Mouse (Mus musculus): ENCODE results near the gene Fbxw11. TPM values are rescaled to one million over a fixed set of nuclear protein-coding genes. Genes with fewer than 3 reads are reported as not detected.

Fbxw11 gene
- polyA plus RNA-seq, 1 experiment from 2014 or later = 51.0 TPM

GRCm38 (mm10) chr11:32619866-32620456 is 22.6 kb upstream of the Fbxw11 start:
- ATAC-seq (replicated peaks; ENCODE audit: insufficient number of reproducible peaks, low FRiP score, low TSS enrichment) = no peak
- peaks cover 30% of the 10 kb centered on the region for H3K4me1 ChIP-seq (ENCODE audit: control insufficient read depth, insufficient read depth, low read length)
- H3K27me3 ChIP-seq (ENCODE audit: control insufficient read depth, insufficient read depth, low read length) = no peaks in the 10 kb centered on the region
- peak overlapping the region; percentile 91 for H3K27ac ChIP-seq (ENCODE audit: low read depth, low read length)
- no peak overlapping the region for H3K4me3 ChIP-seq (ENCODE audit: low read depth, low read length)
- 81% methylated on average over 6 of the region's 6 CpGs for WGBS (ENCODE audit: insufficient replicate concordance)
- no peak overlapping the region for H3K4me2 ChIP-seq
- no peaks in the 10 kb centered on the region for H3K36me3 ChIP-seq (ENCODE audit: control insufficient read depth, insufficient read depth, low read length)
- no peak overlapping the region for H3K9ac ChIP-seq (ENCODE audit: low read depth, low read length)
- H3K9me3 ChIP-seq (replicated peaks; ENCODE audit: control insufficient read depth, low read length) = no peaks in the 10 kb centered on the region

GRCm38 (mm10) chr11:32621831-32622478 is 20.6 kb upstream of the Fbxw11 start:
- H3K9me3 ChIP-seq (replicated peaks; ENCODE audit: control insufficient read depth, low read length) = no peaks in the 10 kb centered on the region
- no peak overlapping the region for H3K4me3 ChIP-seq (ENCODE audit: low read depth, low read length)
- 69% methylated on average over 12 of the region's 12 CpGs for WGBS (ENCODE audit: insufficient replicate concordance)
- peaks cover 25% of the 10 kb centered on the region for H3K4me1 ChIP-seq (ENCODE audit: control insufficient read depth, insufficient read depth, low read length)
- ATAC-seq (replicated peaks; ENCODE audit: insufficient number of reproducible peaks, low FRiP score, low TSS enrichment) = no peak
- no peak overlapping the region for H3K9ac ChIP-seq (ENCODE audit: low read depth, low read length)
- H3K36me3 ChIP-seq (ENCODE audit: control insufficient read depth, insufficient read depth, low read length) = no peaks in the 10 kb centered on the region
- H3K27ac ChIP-seq (ENCODE audit: low read depth, low read length) = no peak overlapping the region
- H3K27me3 ChIP-seq (ENCODE audit: control insufficient read depth, insufficient read depth, low read length) = no peaks in the 10 kb centered on the region
- no peak overlapping the region for H3K4me2 ChIP-seq

GRCm38 (mm10) chr11:32622479-32623190 is 19.9 kb upstream of the Fbxw11 start:
- H3K27me3 ChIP-seq (ENCODE audit: control insufficient read depth, insufficient read depth, low read length) = no peaks in the 10 kb centered on the region
- no peak overlapping the region for H3K4me2 ChIP-seq
- H3K4me1 ChIP-seq (ENCODE audit: control insufficient read depth, insufficient read depth, low read length) = peaks cover 25% of the 10 kb centered on the region
- H3K36me3 ChIP-seq (ENCODE audit: control insufficient read depth, insufficient read depth, low read length) = no peaks in the 10 kb centered on the region
- no peak overlapping the region for H3K4me3 ChIP-seq (ENCODE audit: low read depth, low read length)
- no peaks in the 10 kb centered on the region for H3K9me3 ChIP-seq (replicated peaks; ENCODE audit: control insufficient read depth, low read length)
- ATAC-seq (replicated peaks; ENCODE audit: insufficient number of reproducible peaks, low FRiP score, low TSS enrichment) = no peak
- WGBS (ENCODE audit: insufficient replicate concordance) = 84% methylated on average over 13 of the region's 13 CpGs
- H3K27ac ChIP-seq (ENCODE audit: low read depth, low read length) = no peak overlapping the region
- no peak overlapping the region for H3K9ac ChIP-seq (ENCODE audit: low read depth, low read length)

- 84% methylated on average over 5 of the region's 5 CpGs for WGBS (ENCODE audit: insufficient replicate concordance)
- Histone ChIP-seq H3K4me2 (no peak overlapping the region), H3K9ac (ENCODE audit: low read depth, low read length) (0 out of 2 replicates have a peak overlapping the region, but pooled peaks have one; percentile 3), H3K27me3 (ENCODE audit: control insufficient read depth, insufficient read depth, low read length) (no peaks in the 10 kb centered on the region), H3K4me3 (ENCODE audit: low read depth, low read length) (no peak overlapping the region), H3K27ac (ENCODE audit: low read depth, low read length) (no peak overlapping the region), H3K36me3 (ENCODE audit: control insufficient read depth, insufficient read depth, low read length) (no peaks in the 10 kb centered on the region), H3K4me1 (ENCODE audit: control insufficient read depth, insufficient read depth, low read length) (peaks cover 21% of the 10 kb centered on the region), H3K9me3 (replicated peaks; ENCODE audit: control insufficient read depth, low read length) (no peaks in the 10 kb centered on the region)
- no peak for ATAC-seq (replicated peaks; ENCODE audit: insufficient number of reproducible peaks, low FRiP score, low TSS enrichment)
These were observed 19.3 kb upstream of the Fbxw11 start for GRCm38 (mm10) chr11:32623236-32623635.

GRCm38 (mm10) chr11:32623912-32624311 is 18.6 kb upstream of the Fbxw11 start:
- no peak overlapping the region for H3K27ac ChIP-seq (ENCODE audit: low read depth, low read length)
- no peaks in the 10 kb centered on the region for H3K9me3 ChIP-seq (replicated peaks; ENCODE audit: control insufficient read depth, low read length)
- H3K36me3 ChIP-seq (ENCODE audit: control insufficient read depth, insufficient read depth, low read length) = no peaks in the 10 kb centered on the region
- WGBS (ENCODE audit: insufficient replicate concordance) = 80% methylated on average over 6 of the region's 6 CpGs
- ATAC-seq (replicated peaks; ENCODE audit: insufficient number of reproducible peaks, low FRiP score, low TSS enrichment) = no peak
- H3K4me3 ChIP-seq (ENCODE audit: low read depth, low read length) = no peak overlapping the region
- no peak overlapping the region for H3K4me2 ChIP-seq
- H3K27me3 ChIP-seq (ENCODE audit: control insufficient read depth, insufficient read depth, low read length) = no peaks in the 10 kb centered on the region
- H3K4me1 ChIP-seq (ENCODE audit: control insufficient read depth, insufficient read depth, low read length) = peaks cover 16% of the 10 kb centered on the region
- no peak overlapping the region for H3K9ac ChIP-seq (ENCODE audit: low read depth, low read length)

GRCm38 (mm10) chr11:32625677-32626076 is 16.8 kb upstream of the Fbxw11 start:
- Histone ChIP-seq H3K4me3 (ENCODE audit: low read depth, low read length) (no peak overlapping the region), H3K4me1 (ENCODE audit: control insufficient read depth, insufficient read depth, low read length) (peaks cover 3% of the 10 kb centered on the region; the same call in 1 of the 2 replicates), H3K4me2 (no peak overlapping the region), H3K27me3 (ENCODE audit: control insufficient read depth, insufficient read depth, low read length) (no peaks in the 10 kb centered on the region), H3K9ac (ENCODE audit: low read depth, low read length) (no peak overlapping the region), H3K36me3 (ENCODE audit: control insufficient read depth, insufficient read depth, low read length) (no peaks in the 10 kb centered on the region), H3K9me3 (replicated peaks; ENCODE audit: control insufficient read depth, low read length) (no peaks in the 10 kb centered on the region), H3K27ac (ENCODE audit: low read depth, low read length) (no peak overlapping the region)
- no peak for ATAC-seq (replicated peaks; ENCODE audit: insufficient number of reproducible peaks, low FRiP score, low TSS enrichment)
- 59% methylated on average over 1 of the region's 1 CpGs for WGBS (ENCODE audit: insufficient replicate concordance)

GRCm38 (mm10) chr11:32626079-32626478 is 16.4 kb upstream of the Fbxw11 start:
- Histone ChIP-seq H3K9ac (ENCODE audit: low read depth, low read length) (no peak overlapping the region), H3K36me3 (ENCODE audit: control insufficient read depth, insufficient read depth, low read length) (no peaks in the 10 kb centered on the region), H3K27ac (ENCODE audit: low read depth, low read length) (no peak overlapping the region), H3K4me3 (ENCODE audit: low read depth, low read length) (no peak overlapping the region), H3K4me2 (no peak overlapping the region), H3K9me3 (replicated peaks; ENCODE audit: control insufficient read depth, low read length) (no peaks in the 10 kb centered on the region), H3K27me3 (ENCODE audit: control insufficient read depth, insufficient read depth, low read length) (no peaks in the 10 kb centered on the region), H3K4me1 (ENCODE audit: control insufficient read depth, insufficient read depth, low read length) (0 out of 2 replicates have a peak, but pooled peaks cover 3% of the 10 kb centered on the region)
- ATAC-seq (replicated peaks; ENCODE audit: insufficient number of reproducible peaks, low FRiP score, low TSS enrichment) = no peak
- 63% methylated on average over 6 of the region's 6 CpGs for WGBS (ENCODE audit: insufficient replicate concordance)

GRCm38 (mm10) chr11:32627900-32628299 is 14.6 kb upstream of the Fbxw11 start:
- H3K27ac ChIP-seq (ENCODE audit: low read depth, low read length) = no peak overlapping the region
- H3K9ac ChIP-seq (ENCODE audit: low read depth, low read length) = no peak overlapping the region
- no peaks in the 10 kb centered on the region for H3K36me3 ChIP-seq (ENCODE audit: control insufficient read depth, insufficient read depth, low read length)
- ATAC-seq (replicated peaks; ENCODE audit: insufficient number of reproducible peaks, low FRiP score, low TSS enrichment) = no peak
- no peak overlapping the region for H3K4me3 ChIP-seq (ENCODE audit: low read depth, low read length)
- H3K27me3 ChIP-seq (ENCODE audit: control insufficient read depth, insufficient read depth, low read length) = no peaks in the 10 kb centered on the region
- no peaks in the 10 kb centered on the region for H3K9me3 ChIP-seq (replicated peaks; ENCODE audit: control insufficient read depth, low read length)
- no peaks in the 10 kb centered on the region for H3K4me1 ChIP-seq (ENCODE audit: control insufficient read depth, insufficient read depth, low read length)
- no peak overlapping the region for H3K4me2 ChIP-seq
- WGBS (ENCODE audit: insufficient replicate concordance) = 76% methylated on average over 6 of the region's 6 CpGs
